Mouse (Mus musculus): ENCODE results near the gene Usf1. TPM values are rescaled to one million over a fixed set of nuclear protein-coding genes. Genes with fewer than 3 reads are reported as not detected.

The Usf1 gene
- 85.2 and 90.3 TPM in 2 replicates for polyA plus RNA-seq (2012; rRNA removed)

GRCm38 (mm10) chr1:171410947-171411484 is at the start of gene Usf1:
Gene Usf1 (plus strand): TSS chr1:171411313.

GRCm38 (mm10) chr1:171369845-171370556 is 41.1 kb upstream of the Usf1 start, which contains the start of gene Nectin4:
Gene Nectin4 (plus strand): TSS chr1:171370099.

GRCm38 (mm10) chr1:171388376-171389102 is 22.6 kb upstream of the Usf1 start, which contains the start of gene Arhgap30:
Gene Arhgap30 (plus strand): TSS chr1:171388954.

GRCm38 (mm10) chr1:171418660-171419059 is 7.5 kb downstream of the Usf1 start, which contains the start of gene Tstd1:
Gene Tstd1 (plus strand): TSS chr1:171418872.

GRCm38 (mm10) chr1:171437264-171438013 is 26.3 kb downstream of the Usf1 start, which contains the start of gene F11r:
Gene F11r (plus strand): TSS chr1:171437535.

Other genes with a start within 250 kb of the Usf1 start
- 42.0 and 71.2 TPM in 2 replicates for gene Pcp4l1, start 215.0 kb upstream of the Usf1 start, polyA plus RNA-seq (2012; rRNA removed)
- gene Nr1i3, start 197.3 kb upstream of the Usf1 start, polyA plus RNA-seq (2012; rRNA removed): 2.3 and 2.4 TPM in 2 replicates
- gene Tomm40l, start 188.8 kb upstream of the Usf1 start, polyA plus RNA-seq (2012; rRNA removed): 35.4 and 39.0 TPM in 2 replicates
- gene Apoa2, start 186.3 kb upstream of the Usf1 start, polyA plus RNA-seq (2012; rRNA removed): 0.64 and 3.6 TPM in 2 replicates
- gene Fcer1g, start 176.9 kb upstream of the Usf1 start, polyA plus RNA-seq (2012; rRNA removed): 34.3 and 37.0 TPM in 2 replicates
- 4.7 TPM in 2 replicates for gene Adamts4, start 160.9 kb upstream of the Usf1 start, polyA plus RNA-seq (2012; rRNA removed)
- 134 and 158 TPM in 2 replicates for gene Ndufs2, start 159.9 kb upstream of the Usf1 start, polyA plus RNA-seq (2012; rRNA removed)
- 75.9 and 85.5 TPM in 2 replicates for gene B4galt3, start 141.0 kb upstream of the Usf1 start, polyA plus RNA-seq (2012; rRNA removed)
- gene Ppox, start 130.1 kb upstream of the Usf1 start, polyA plus RNA-seq (2012; rRNA removed): 31.9 and 36.7 TPM in 2 replicates
- gene Usp21, start 123.3 kb upstream of the Usf1 start, polyA plus RNA-seq (2012; rRNA removed): 41.4 and 43.3 TPM in 2 replicates
- 23.2 and 26.3 TPM in 2 replicates for gene Ufc1, start 116.3 kb upstream of the Usf1 start, polyA plus RNA-seq (2012; rRNA removed)
- 49.2 and 53.1 TPM in 2 replicates for gene Dedd, start 82.2 kb upstream of the Usf1 start, polyA plus RNA-seq (2012; rRNA removed)
- gene Nit1, start 65.7 kb upstream of the Usf1 start, polyA plus RNA-seq (2012; rRNA removed): 62.5 and 68.1 TPM in 2 replicates
- 2.3 and 5.7 TPM in 2 replicates for gene Pfdn2, start 65.6 kb upstream of the Usf1 start, polyA plus RNA-seq (2012; rRNA removed)
- 1.0 and 2.1 TPM in 2 replicates for gene Klhdc9, start 50.5 kb upstream of the Usf1 start, polyA plus RNA-seq (2012; rRNA removed)
- gene Nectin4, start 41.2 kb upstream of the Usf1 start, polyA plus RNA-seq (2012; rRNA removed): 2.6 and 3.2 TPM in 2 replicates
- 3.7 and 4.7 TPM in 2 replicates for gene Arhgap30, start 22.4 kb upstream of the Usf1 start, polyA plus RNA-seq (2012; rRNA removed)
- gene Tstd1, start 7.6 kb downstream of the Usf1 start, polyA plus RNA-seq (2012; rRNA removed): 463 and 469 TPM in 2 replicates
- gene F11r, start 26.2 kb downstream of the Usf1 start, polyA plus RNA-seq (2012; rRNA removed): 108 and 134 TPM in 2 replicates
- gene Alyref2, start 92.2 kb downstream of the Usf1 start, polyA plus RNA-seq (2012; rRNA removed): 5.3 and 5.4 TPM in 2 replicates
- gene Itln1, start 124.0 kb downstream of the Usf1 start, polyA plus RNA-seq (2012; rRNA removed): 1.2 and 6.0 TPM in 2 replicates
- 0.22 and 0.23 TPM in 2 replicates for gene Cd244a, start 147.9 kb downstream of the Usf1 start, polyA plus RNA-seq (2012; rRNA removed)
- gene Ly9, start 196.1 kb downstream of the Usf1 start, polyA plus RNA-seq (2012; rRNA removed): 0.43 and 1.1 TPM in 2 replicates
- gene Slamf7, start 241.7 kb downstream of the Usf1 start, polyA plus RNA-seq (2012; rRNA removed): 1.4 TPM in 2 replicates

Data from colon, adult 2 months (tissue).